Mouse (Mus musculus) G1E-ER4 (cell line): ENCODE measurements around the gene Cfap157. TPM values are rescaled to one million over a fixed set of nuclear protein-coding genes. Genes with fewer than 3 reads are reported as not detected.

ENCODE experiments used
- GATA1 ChIP-seq: IDR thresholded peaks from one replicate; pipeline ENCODE4 v1.8.0; 2012; ENCODE audit warnings: low read length, inconsistent platforms
- polyA plus RNA-seq: library from polyadenylated mRNA; stranded (reverse); fragments of >175 nt; gene quantifications from 2 replicates; pipeline ENCODE4 v1.2.3, GENCODE M21; 2012

Gene Cfap157
- polyA plus RNA-seq = not detected in 2 replicates

DNA sequence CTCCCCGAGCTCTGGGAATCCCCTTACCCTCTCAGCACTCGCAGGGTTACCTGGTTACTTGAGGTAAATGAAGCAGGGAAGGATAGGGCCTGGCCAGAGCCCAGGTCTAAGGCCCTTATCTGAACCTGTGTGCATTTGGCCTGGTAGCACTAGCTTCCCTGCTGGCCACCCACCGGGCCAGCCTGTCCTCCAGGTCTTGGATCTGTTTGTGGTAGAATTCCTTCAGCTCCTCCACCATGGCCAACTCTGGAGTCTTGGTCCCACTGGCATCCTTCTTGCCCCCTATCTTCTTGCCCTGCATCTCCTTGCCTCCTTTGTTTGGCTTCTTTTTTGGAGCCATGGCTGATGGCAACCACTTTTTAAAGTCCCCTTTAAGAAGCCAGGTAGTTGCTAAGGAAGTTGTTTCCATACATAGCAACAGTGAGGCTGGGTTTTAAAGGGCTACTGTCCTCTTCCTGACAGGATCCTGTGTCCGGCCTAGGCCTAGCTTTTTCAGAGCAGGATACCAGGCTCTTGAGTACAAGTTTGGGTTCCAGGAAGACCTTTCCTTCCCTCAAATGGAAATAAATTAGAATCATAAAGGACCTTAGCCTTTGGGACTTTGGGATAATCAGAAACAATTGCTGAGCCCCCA is at the start of gene Cfap157:
Cfap157 (minus strand) TSS at position 381 of the 634 bp plus-strand sequence.
- TF ChIP-seq GATA1 = no peak

DNA sequence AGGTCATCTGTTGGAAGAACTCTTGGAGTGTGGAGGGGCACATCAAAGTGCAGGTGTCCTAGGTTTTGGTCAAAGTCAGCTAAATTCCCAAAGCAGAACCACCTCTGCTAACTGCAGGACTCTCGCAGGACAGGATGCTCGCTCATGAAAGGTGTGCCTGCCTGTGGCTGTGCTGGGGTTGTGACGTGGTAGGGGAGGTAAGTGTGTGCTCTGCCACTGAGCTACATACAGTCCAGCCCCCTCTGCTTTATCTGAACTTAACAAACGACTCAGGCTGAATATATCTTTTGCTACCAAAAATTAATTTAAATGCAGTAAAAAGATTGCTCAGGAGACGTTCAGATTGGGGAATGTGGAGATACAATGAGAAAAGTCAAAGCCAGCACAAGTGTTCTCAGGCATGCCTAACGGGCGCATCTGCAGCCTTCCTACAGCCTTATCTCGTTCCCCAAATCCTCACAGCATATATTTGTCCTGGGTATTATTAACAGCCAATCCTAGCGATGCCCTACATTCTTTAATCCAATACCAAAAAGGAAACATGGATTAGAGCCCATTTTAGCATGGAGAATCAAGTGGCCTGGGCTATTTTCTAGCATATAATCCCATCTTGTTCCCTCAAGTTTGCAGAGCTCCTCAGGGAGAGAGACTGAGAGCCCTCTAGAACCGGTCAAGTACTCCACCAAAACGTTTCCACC is 44.9 kb upstream of the Cfap157 start:
- no peak for TF ChIP-seq GATA1

DNA sequence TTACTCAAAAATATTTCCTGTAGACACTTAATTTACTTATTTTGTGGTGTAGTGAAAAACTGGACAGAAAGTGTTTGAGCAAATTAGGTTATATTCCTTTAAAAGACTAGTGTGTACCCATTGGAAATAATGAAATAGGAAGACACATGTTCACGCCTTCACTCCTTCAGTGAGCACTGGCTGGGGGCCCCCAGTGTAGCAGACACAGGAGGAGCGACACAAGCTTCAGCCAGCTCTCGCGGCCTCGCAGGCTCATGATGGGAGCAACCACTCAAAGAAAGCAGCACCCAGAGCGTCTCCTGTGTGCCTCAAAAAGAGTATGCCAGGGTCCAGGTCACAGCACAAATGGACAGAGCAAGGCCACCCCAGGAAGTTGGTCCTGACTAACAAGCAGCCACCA is 41.6 kb upstream of the Cfap157 start:
- no peak for TF ChIP-seq GATA1

DNA sequence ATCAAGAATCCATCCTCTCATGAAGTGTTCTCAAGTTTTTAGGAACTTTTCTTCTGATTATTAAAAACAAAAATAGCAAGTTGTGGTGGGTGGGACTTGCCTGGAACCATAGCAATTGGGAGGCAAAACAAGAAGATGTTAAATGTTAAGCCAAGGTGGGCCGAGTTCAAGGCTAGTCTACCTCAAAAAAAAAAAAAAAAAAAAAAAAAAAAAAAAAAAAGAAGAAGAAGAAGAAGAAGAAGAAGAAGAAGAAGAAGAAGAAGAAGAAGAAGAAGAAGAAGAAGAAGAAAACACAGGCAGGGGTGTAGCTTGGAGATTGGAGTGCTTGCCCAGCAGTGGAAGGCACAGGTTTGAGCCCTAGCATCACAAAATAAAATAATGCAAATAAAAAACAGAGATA is 40.5 kb upstream of the Cfap157 start:
- no peak for TF ChIP-seq GATA1

DNA sequence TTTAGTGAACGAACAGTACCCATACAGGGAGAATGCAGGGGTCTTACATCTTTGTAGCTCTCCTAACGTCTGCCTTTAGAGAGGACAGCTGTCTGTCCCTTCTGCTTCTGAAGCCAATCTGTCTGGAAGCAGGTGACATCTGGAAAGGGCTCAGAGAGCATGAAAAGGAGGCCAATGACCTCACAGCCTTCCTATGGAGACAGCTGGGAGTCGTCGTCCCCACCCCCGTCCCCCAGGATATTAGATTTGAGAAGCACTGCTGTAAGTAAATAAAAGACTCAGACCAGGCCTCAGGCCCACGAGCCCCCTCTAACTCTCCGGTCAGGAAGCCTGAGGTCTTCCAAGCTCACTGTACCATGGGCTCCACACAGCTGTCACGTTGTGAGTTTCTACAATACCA is 40.0 kb upstream of the Cfap157 start:
- no peak for TF ChIP-seq GATA1

DNA sequence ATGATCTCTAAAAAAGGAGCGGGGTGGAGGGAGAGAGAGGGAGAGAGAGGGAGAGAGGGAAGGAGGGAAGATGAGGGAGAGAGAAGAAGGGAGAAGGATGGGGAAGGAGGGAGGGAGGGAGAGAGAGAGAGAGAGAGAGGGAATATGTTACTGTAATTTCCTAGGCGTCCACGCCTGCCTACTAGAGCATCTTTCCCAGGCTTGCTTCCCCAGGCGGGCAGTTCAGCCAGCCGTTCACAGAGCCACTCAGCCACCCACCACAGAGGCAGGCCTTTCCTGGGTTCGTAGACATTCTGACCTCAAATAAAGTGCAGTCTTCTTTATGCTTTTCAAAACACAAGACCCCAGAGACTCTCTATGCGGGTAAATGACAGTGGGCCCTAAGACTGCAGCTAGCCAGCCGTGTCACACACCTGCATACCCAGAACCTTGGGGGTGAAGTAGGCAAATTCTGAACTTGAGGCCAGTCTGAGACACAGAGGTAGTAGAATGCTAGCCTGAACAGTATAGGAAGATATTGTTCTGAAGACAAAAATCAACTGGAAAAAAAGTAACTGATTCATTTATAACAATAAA is 39.4 kb upstream of the Cfap157 start:
- no peak for TF ChIP-seq GATA1

DNA sequence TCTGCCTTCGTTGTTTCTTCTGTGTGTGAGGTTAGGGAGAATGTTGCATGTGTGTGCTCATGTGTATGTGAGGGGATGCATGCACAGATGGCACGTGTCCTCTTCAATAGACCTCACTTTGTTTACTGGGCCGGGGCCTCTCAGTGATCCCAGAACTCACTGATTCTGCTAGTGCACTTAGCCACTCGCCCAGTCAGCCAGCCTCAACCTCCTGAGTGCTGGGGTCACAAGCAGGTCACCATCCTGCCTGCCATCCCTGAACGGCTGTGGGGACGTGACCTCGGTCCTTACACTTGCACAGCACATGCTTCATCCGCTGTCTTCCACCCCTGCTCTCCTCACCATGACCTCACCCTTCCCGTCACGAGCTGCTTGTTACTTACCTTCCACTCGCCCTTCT is 38.9 kb upstream of the Cfap157 start:
- no peak for TF ChIP-seq GATA1

DNA sequence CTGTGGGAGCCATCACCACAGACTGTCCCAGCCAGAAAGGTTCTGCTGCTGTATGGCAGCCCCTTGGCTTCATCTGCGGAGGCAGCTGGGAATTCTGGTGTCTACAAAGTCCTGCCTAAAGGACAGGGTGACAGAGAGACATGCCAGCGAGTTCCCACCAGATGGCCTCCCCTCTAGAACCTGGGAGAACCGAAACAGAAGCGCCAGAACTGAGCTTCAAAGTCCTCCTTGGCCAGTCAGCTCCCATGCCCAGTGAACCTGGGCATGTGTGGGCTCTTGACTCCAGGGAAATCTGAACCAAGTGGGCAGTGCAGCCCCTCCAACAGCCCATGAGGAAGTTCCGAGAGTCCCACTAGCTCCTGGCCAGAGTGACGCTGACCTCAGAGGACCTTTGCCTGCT is 38.4 kb upstream of the Cfap157 start:
- TF ChIP-seq GATA1 = no peak

DNA sequence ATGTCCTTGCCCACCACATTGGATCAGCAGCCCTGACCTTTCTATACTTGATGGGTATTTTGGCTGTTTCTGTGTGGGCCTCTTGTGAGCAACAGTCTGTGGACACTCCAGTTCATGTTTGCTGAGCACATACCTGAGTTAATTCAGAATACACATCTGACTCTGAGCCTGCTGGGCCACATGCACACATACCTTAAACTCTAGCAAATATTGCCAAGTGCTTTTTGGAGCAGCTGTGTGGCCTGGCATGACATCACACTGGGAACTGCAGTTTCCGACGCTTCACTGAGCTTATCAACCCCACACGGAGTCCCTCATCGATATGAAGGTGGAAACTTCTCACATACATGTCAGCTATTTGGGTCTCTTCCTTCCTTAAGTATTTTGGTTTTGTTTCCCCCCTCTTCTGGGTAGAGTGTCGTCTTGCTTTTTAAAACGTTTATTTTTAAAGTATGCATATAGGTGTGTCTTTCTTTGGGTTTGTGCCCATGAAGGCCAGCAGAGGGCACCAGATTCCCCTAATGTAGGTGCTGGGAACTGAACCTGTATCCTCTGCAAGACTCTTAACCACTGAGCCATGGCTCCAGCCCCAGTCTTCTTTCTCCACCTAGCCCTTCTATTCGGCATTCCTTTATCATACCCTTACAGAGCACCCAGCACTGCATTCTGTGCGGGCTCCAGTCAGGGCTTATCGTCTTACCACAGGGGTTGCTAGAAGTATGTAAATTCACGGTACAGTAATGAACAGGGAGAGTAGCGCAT is 37.0 kb upstream of the Cfap157 start:
- no peak for TF ChIP-seq GATA1

DNA sequence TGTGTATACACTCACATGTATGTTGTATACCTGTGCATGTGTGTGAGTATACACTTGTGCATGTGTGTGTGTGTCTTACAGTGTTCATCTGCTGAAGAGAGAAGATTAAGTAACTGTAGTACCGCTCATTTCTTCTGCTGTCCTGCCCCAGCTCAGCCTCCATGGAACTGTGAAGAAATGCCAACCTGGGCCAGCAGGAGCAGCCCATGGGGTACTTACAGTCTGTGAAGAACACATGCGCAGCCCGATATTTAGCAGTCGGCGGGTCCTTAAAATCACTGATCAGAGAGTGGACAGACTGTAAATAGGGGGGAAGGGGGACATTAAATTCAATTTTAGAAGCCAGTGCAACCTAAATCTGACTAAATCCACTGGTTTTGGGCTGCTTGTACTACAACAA is 34.0 kb upstream of the Cfap157 start:
- no peak for TF ChIP-seq GATA1

DNA sequence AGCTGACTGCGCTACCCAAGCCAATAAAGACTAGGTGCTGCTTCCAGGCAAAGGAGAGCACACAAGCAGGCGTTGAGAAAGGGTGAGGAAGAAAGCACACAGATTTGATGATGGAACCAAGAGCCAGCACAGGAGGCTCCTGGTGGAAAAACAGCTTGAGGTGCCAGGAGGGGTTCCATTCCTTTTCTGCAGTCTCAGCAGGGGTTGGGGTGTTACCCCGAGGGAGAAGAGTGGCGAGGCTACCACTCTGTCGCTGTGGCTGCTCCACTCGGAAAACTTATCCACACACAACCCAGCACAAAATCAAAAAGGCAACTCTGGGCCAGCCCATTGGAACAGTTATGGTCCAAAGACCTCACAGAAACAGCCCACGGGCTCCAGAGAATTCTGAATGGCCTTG is 33.4 kb upstream of the Cfap157 start:
- TF ChIP-seq GATA1 = no peak

DNA sequence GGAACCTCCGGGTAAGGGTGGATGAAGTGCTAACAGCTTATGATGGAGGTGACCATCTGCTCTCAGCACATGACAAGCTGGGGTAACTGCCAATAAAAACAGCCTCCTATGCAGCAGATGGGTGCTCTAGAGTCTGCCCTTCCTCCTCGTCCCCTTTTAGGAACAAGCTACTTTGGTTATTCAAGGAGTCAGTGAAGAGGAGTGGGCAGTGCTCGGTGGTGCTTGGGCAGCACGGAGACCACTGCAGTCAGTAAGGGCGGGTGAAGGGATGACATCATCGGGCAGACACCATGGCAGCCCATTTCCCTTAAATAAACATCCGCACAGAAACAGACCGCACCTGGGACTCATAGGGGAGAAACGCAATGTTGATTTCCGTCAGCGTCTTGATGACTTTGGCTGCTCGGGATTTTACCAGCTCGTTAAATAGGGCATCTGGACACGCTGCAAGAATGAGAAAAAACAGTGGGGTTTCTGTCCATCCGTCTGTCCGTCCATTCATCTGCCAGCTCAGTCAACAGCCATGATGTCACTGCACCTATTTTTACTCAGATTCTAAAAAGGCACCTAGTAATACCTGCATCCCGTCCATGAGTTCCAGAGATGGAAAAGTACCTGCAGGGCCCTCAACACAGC is 32.8 kb upstream of the Cfap157 start:
- no peak for TF ChIP-seq GATA1

DNA sequence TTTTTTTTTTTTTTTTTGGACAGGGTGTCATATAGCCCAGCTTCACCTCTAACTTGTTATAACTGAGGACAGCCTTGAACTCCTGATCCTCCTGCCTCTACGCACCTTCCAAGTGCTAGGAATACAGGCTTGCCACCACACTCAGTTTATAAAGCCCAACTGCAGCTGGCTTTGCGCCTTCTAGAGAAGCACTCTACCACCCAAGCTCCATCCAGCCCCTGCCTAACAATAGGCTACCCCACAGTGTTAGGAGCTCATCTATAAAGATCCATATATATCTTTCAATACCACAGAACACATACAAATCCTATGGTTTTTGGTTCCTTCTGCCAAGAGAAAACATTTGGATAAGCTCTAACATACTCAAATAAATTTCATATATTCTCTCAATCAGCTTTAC is 32.3 kb upstream of the Cfap157 start:
- no peak for TF ChIP-seq GATA1

DNA sequence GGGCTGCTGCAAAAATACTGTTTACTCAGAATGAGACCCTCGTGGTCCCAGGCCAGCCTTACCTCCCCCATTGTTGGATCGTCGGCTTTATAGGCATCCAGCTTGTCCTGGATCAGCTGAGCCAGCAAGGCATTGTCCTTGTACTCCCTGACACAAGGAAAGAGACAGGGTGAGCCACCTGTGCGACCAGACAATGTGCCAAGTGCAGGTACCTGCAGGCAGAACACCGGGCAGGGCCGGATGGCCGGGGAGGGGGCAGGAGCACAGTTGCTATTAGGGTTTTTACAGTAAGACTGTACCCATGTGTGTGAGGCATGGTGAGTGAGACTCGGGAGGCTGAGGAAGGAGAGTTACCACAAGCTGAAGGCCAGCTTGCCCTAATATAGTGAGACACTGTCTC is 27.7 kb upstream of the Cfap157 start:
- TF ChIP-seq GATA1 = no peak

DNA sequence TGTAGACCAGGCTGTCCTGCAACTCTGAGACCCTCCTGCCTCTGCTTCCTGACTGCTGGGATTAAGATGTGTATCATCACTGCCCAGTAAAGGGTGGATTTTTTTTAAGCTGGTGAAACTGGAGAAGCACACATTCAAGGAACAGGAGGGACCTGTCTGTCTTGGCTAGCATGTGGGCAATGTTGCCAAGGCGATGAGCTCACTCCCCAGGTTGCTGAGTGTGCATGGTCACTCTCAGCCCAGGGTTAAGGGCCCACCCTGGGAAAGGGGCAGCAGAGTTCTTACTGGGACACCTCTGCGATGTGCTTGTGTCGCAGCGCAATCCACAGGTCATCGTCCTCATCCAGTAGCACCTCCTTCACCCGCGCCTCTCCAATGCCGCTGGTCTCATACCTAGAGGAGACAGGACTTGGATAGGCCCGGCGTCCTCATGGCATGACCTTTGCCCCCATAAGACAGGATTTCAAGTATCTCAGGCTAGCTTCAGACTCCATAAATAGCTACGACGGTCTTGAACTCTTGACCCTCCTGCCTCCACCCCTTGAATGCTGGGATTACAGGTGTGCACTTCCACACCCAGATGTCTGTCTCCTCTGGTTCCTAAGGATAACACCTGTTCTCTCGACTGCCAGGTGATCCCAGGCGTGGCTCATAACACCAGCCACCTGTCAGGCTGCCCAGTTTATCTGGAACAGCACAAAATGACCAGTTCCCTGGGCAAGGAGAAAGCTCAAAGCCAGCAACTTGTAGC is 24.8 kb upstream of the Cfap157 start:
- no peak for TF ChIP-seq GATA1
